Mouse (Mus musculus): Measurements from ENCODE around the gene Gm11237.

- no peak for TF ChIP-seq ELF1 (IDR thresholded peaks at IDR 0.05; ENCODE audit: low read depth, low read length)
- no peak for TF ChIP-seq POLR2A (IDR thresholded peaks at IDR 0.05; ENCODE audit: control insufficient read depth in 1 of 2, insufficient read depth in 1 of 2, low read depth in 1 of 2, low read length in 2 of 2, poor library complexity in 1 of 2)
- no peak for TF ChIP-seq EP300 (IDR thresholded peaks at IDR 0.05; ENCODE audit: low read depth in 1 of 2, low read length in 2 of 2)
- peak; percentile 51 for TF ChIP-seq RAD21 (IDR thresholded peaks at IDR 0.05; ENCODE audit: low read depth, low read length)
- peak in 2 of 3 experiments; percentile 26 to 43; a peak in 3 of 6 replicates for TF ChIP-seq CTCF (IDR thresholded peaks at IDR 0.05 in 2 of 3, conservative IDR thresholded peaks at IDR 0.05 in 1 of 3; ENCODE audit: control insufficient read depth in 1 of 3, insufficient read depth in 1 of 3, low read depth in 2 of 3, low read length in 3 of 3, poor library complexity in 1 of 3, severe bottlenecking in 1 of 3)
- TF ChIP-seq USF1 (IDR thresholded peaks at IDR 0.05; ENCODE audit: low read depth, low read length): no peak
- no peak for TF ChIP-seq HCFC1 (IDR thresholded peaks at IDR 0.05; ENCODE audit: low read depth, low read length)
- TF ChIP-seq SIN3A (IDR thresholded peaks at IDR 0.05; ENCODE audit: low read length): no peak
- TF ChIP-seq CHD2 (IDR thresholded peaks at IDR 0.05; ENCODE audit: low read length): no peak
- TF ChIP-seq MAX (IDR thresholded peaks at IDR 0.05; ENCODE audit: low read length): no peak
- no peak for TF ChIP-seq USF2 (IDR thresholded peaks at IDR 0.05; ENCODE audit: borderline replicate concordance in 1 of 2, insufficient read depth in 1 of 2, low read depth in 1 of 2, low read length in 2 of 2)
- TF ChIP-seq ETS1 (IDR thresholded peaks at IDR 0.05; ENCODE audit: low read depth, low read length): no peak
Measured at GRCm38 (mm10) chr4:73599248-73599647, 23.5 kb upstream of the Gm11237 start.

Data from MEL (cell line).